Mouse (Mus musculus) neural tube, postnatal 0 days (tissue): Measurements from ENCODE around the gene Pcdh11x. TPM values are rescaled to one million over a fixed set of nuclear protein-coding genes. Genes with fewer than 3 reads are reported as not detected.

Source experiments
- polyA plus RNA-seq: library from polyadenylated mRNA; unstranded; fragments of >200 nt; fragmentation: Nextera tagmentation; extraction: Ambion mirVana; gene quantifications from 2 replicates; pipeline ENCODE4 v1.2.1, GENCODE M21; 2015

The Pcdh11x gene
- polyA plus RNA-seq: 51.0 and 55.5 TPM in 2 replicates

GRCm38 (mm10) chrX:120290011-120290899, at the start of gene Pcdh11x:
TSS of gene Pcdh11x (plus strand) at chrX:120290259.

GRCm38 (mm10) chrX:120312995-120313394, 22.9 kb downstream of the Pcdh11x start, which contains the start of gene H2afb3:
TSS of gene H2afb3 (minus strand) at chrX:120313095.

Other genes with a start within 250 kb of the Pcdh11x start
- 0.84 TPM in 1 of 2 replicates, not detected in the other for gene H2afb3, start 22.8 kb downstream of the Pcdh11x start, polyA plus RNA-seq